Mouse (Mus musculus) CD4-positive helper T cell, adult 2 months (primary cell): ENCODE measurements around the gene Znrd1.
A peak's percentile ranks its signal among the peaks of the same experiment; 100 is the strongest.
"Not testable (repeated sequence)": the region's sequence is repeated elsewhere in the genome, so short reads cannot be mapped to it uniquely, and the experiment has no call there.

Experiments
- DNase-seq: peaks from one replicate; pipeline ENCODE4 v3.0.0-alpha.2; 2012; ENCODE audit warnings: low read depth, missing footprints, low spot score

Znrd1 gene

GRCm38 (mm10) chr17:36957999-36958743 is at the start of gene Znrd1, which contains the start of gene Znrd1as:
Gene Znrd1, minus strand, starts transcription at chr17:36958559.
Gene Znrd1as, plus strand, starts transcription at chr17:36958592.
- peak; percentile 93 for DNase-seq

GRCm38 (mm10) chr17:37003366-37003765 is 45.0 kb upstream of the Znrd1 start:
- DNase-seq, result no peak

GRCm38 (mm10) chr17:37002364-37003330 is 44.3 kb upstream of the Znrd1 start:
- DNase-seq, result no peak

GRCm38 (mm10) chr17:37000863-37001262 is 42.5 kb upstream of the Znrd1 start, which contains the start of gene Zfp57:
Gene Zfp57, plus strand, starts transcription at chr17:37001163.
- DNase-seq, result no peak

- no peak for DNase-seq
Observed at GRCm38 (mm10) chr17:36998477-36998876, 40.1 kb upstream of the Znrd1 start.

- peak; percentile 52 for DNase-seq
Observed at GRCm38 (mm10) chr17:36997033-36997735, 38.8 kb upstream of the Znrd1 start.

GRCm38 (mm10) chr17:36995448-36995847 is 37.1 kb upstream of the Znrd1 start:
- no peak for DNase-seq

- DNase-seq, result no peak
Observed at GRCm38 (mm10) chr17:36994528-36994927, 36.2 kb upstream of the Znrd1 start.

GRCm38 (mm10) chr17:36993770-36994325 is 35.5 kb upstream of the Znrd1 start:
- no peak for DNase-seq

GRCm38 (mm10) chr17:36992336-36993104 is 34.2 kb upstream of the Znrd1 start:
- peak; percentile 48 for DNase-seq

- DNase-seq, result not testable (repeated sequence)
Observed at GRCm38 (mm10) chr17:36990630-36991029, 32.3 kb upstream of the Znrd1 start.

GRCm38 (mm10) chr17:36989437-36989836 is 31.1 kb upstream of the Znrd1 start, which contains the start of gene H2-M5:
Gene H2-M5, minus strand, starts transcription at chr17:36989537.
- no peak for DNase-seq

GRCm38 (mm10) chr17:36988475-36988874 is 30.1 kb upstream of the Znrd1 start:
- DNase-seq, result no peak

GRCm38 (mm10) chr17:36982253-36983155 is 24.1 kb upstream of the Znrd1 start:
- DNase-seq, result peak; percentile 69

- no peak for DNase-seq
Observed at GRCm38 (mm10) chr17:36981845-36982244, 23.5 kb upstream of the Znrd1 start.

GRCm38 (mm10) chr17:36981221-36981813 is 23.0 kb upstream of the Znrd1 start, which contains the start of gene 2410137M14Rik:
Gene 2410137M14Rik, minus strand, starts transcription at chr17:36981237.
- no peak for DNase-seq

- no peak for DNase-seq
Observed at GRCm38 (mm10) chr17:36973271-36973787, 15.0 kb upstream of the Znrd1 start.

GRCm38 (mm10) chr17:36972791-36973190 is 14.4 kb upstream of the Znrd1 start:
- DNase-seq, result peak; percentile 62
